ENCODE assay signal across 25 mouse cellular contexts in the genomic region with DNA sequence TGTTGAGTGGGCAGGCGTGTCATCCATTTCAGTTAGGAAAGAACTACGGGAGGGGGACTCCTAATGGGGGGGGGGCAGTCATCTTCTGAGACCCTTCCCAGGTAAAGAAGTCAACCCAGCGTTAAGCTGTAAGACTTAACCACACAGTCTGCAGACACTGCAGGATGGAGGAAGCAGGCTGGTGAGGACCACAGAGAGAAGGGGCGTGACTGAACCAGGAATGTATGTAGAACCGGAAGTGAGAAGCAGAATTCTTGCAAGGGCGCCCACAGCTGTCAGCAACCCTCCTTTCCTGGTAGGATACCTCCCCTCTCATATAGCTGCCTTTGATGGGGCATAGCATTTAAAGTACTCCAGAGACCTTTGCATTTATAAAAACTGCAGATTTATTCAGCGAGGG. TPM values are rescaled to one million over a fixed set of nuclear protein-coding genes. Genes with fewer than 3 reads are reported as not detected.
DNase-seq lines count a peak whose midpoint lies in the region; ATAC-seq and TF ChIP-seq lines count a peak whose summit lies in the region.
"Had no signal": no experiment of that assay in that cellular context is flagged by ENCODE, and none has a peak within 500 bp of the region (broad histone marks: within the 10 kb centered on the region; RNA-seq: fewer than 3 reads in every experiment).

No protein-coding gene starts in this region.

- peak overlapping the region; percentile 67 for H3K4me3 ChIP-seq in testis, adult 2 months (ENCODE audit: control insufficient read depth, low read depth, low read length)
- no peak overlapping the region for H3K4me3 ChIP-seq in hindbrain, embryonic 10.5 days
- H3K4me3 ChIP-seq: embryonic facial prominence, embryonic 15.5 days; heart, embryonic 12.5 days; kidney, embryonic 15.5 days; lung, embryonic 15.5 days; megakaryocyte, embryonic 14.5 days; midbrain, embryonic 15.5 days had no signal

- DNase-seq in testis, postnatal 10 days (ENCODE audit: low spot score) = no peak
- DNase-seq in R1 (ENCODE audit: low read depth, low spot score) = peak; percentile 82
- DNase-seq in thymus, postnatal 14 days = peak; percentile 48
- no peak for DNase-seq in cerebellum, postnatal 36 days
- no peak for DNase-seq in adrenal gland, adult 2 months
- no peak for DNase-seq in hindbrain, embryonic 10.5 days (ENCODE audit: low spot score)
- DNase-seq: cerebellum, adult 8-10 months; heart, adult 11 months; spleen, adult 18-20 months had no signal

- H3K27ac ChIP-seq in testis, adult 2 months (ENCODE audit: control insufficient read depth, insufficient read depth, low read depth, low read length) = no peak overlapping the region
- no peak overlapping the region for H3K27ac ChIP-seq in hindbrain, embryonic 10.5 days
- H3K27ac ChIP-seq: hindbrain, embryonic 14.5 days; kidney, embryonic 15.5 days; lung, embryonic 15.5 days; midbrain, embryonic 15.5 days had no signal

- no peak for TF ChIP-seq POLR2A in testis, adult 2 months (IDR thresholded peaks at IDR 0.05; ENCODE audit: control insufficient read depth, low read depth, low read length)

- H3K4me1 ChIP-seq in testis, adult 2 months (ENCODE audit: control insufficient read depth, insufficient read depth, low read length) = peaks cover 12% of the 10 kb centered on the region
- peaks cover 4% of the 10 kb centered on the region; the same call in 1 of the 2 replicates for H3K4me1 ChIP-seq in hindbrain, embryonic 10.5 days (replicated peaks)
- H3K4me1 ChIP-seq: heart, embryonic 12.5 days; midbrain, embryonic 15.5 days had no signal

- no peaks in the 10 kb centered on the region for H3K27me3 ChIP-seq in testis, adult 2 months (ENCODE audit: control insufficient read depth, insufficient read depth, low read length)
- H3K27me3 ChIP-seq in hindbrain, embryonic 10.5 days (ENCODE audit: insufficient read depth, poor library complexity, severe bottlenecking) = no peaks in the 10 kb centered on the region
- H3K27me3 ChIP-seq: embryonic facial prominence, embryonic 15.5 days; heart, embryonic 12.5 days; kidney, embryonic 15.5 days; lung, embryonic 15.5 days; megakaryocyte, embryonic 14.5 days; midbrain, embryonic 15.5 days had no signal

- ATAC-seq in hematopoietic stem cell, adult 5-6 weeks (replicated peaks in 1 of 2; ENCODE audit: insufficient read depth in 1 of 2, low FRiP score in 2 of 2, low TSS enrichment in 1 of 2, low read depth in 1 of 2, poor library complexity in 2 of 2, severe bottlenecking in 2 of 2) = peak; percentile 60 to 65; a peak in 3 of 4 replicates

- H3K9me3 ChIP-seq in hindbrain, embryonic 10.5 days = no peaks in the 10 kb centered on the region
- H3K9me3 ChIP-seq: embryonic facial prominence, embryonic 15.5 days; heart, embryonic 12.5 days; kidney, embryonic 15.5 days; lung, embryonic 15.5 days; megakaryocyte, embryonic 14.5 days; midbrain, embryonic 15.5 days had no signal

- TF ChIP-seq CTCF in testis, adult 2 months (IDR thresholded peaks at IDR 0.05; ENCODE audit: control insufficient read depth, insufficient read depth, insufficient replicate concordance, low read depth, low read length) = no peak

- 85% methylated on average over 7 of the region's 7 CpGs for WGBS in hindbrain, embryonic 10.5 days

- H3K36me3 ChIP-seq in testis, adult 2 months (ENCODE audit: control insufficient read depth, insufficient read depth, low read length) = no peaks in the 10 kb centered on the region
- H3K36me3 ChIP-seq in hindbrain, embryonic 10.5 days = peaks cover 69% of the 10 kb centered on the region

RNA-seq across cellular contexts. Expression of a gene that starts 15.1 kb away (rescaled TPM):
- 42.4 and 44.7 TPM in 2 replicates for polyA plus RNA-seq in testis, adult 2 months (2012; rRNA removed)
- total RNA-seq in hematopoietic stem cell, adult 5-6 weeks (2017) = 99.8 and 117 TPM in 2 replicates
- 10 to 100 TPM; 45.8 to 55.8 TPM for total RNA-seq in adrenal gland, adult 2 months (2021)
- polyA plus RNA-seq in adrenal gland, adult 2 months (2012; rRNA removed) = 136 and 143 TPM in 2 replicates
- polyA plus RNA-seq in hindbrain, embryonic 10.5 days (2016; fragmentation: Nextera tagmentation; extraction: Ambion mirVana) = 58.8 and 62.0 TPM in 2 replicates

RNA-seq across cellular contexts. Expression of a gene that starts 23.3 kb away (rescaled TPM):
- 0.20 and 0.30 TPM in 2 replicates for polyA plus RNA-seq in testis, adult 2 months (2012; rRNA removed)
- 0.25 TPM in 1 of 2 replicates, not detected in the other for total RNA-seq in hematopoietic stem cell, adult 5-6 weeks (2017)
- total RNA-seq in adrenal gland, adult 2 months (2021) = not detected
- polyA plus RNA-seq in adrenal gland, adult 2 months (2012; rRNA removed) = 0.09 and 0.68 TPM in 2 replicates
- 0.30 and 0.42 TPM in 2 replicates for polyA plus RNA-seq in hindbrain, embryonic 10.5 days (2016; fragmentation: Nextera tagmentation; extraction: Ambion mirVana)
- total RNA-seq: adrenal gland, adult 8-10 months; heart, postnatal 14 days; layer of hippocampus, postnatal 25 days; MEL; neutrophil, adult 5-6 weeks had no signal
- polyA plus RNA-seq: heart, embryonic 12.5 days; limb, embryonic 14.5 days; lung, embryonic 15.5 days; stomach, embryonic 14.5 days had no signal

RNA-seq across cellular contexts. Expression of a gene that starts 25.9 kb away (rescaled TPM):
- 15.6 and 17.4 TPM in 2 replicates for polyA plus RNA-seq in testis, adult 2 months (2012; rRNA removed)
- total RNA-seq in hematopoietic stem cell, adult 5-6 weeks (2017) = not detected in 2 replicates
- total RNA-seq in adrenal gland, adult 2 months (2021) = 1 to 10 TPM; 4.2 to 7.4 TPM
- polyA plus RNA-seq in adrenal gland, adult 2 months (2012; rRNA removed) = 14.6 and 19.4 TPM in 2 replicates
- 37.3 and 67.8 TPM in 2 replicates for polyA plus RNA-seq in hindbrain, embryonic 10.5 days (2016; fragmentation: Nextera tagmentation; extraction: Ambion mirVana)
- total RNA-seq: neutrophil, adult 5-6 weeks had no signal

RNA-seq across cellular contexts. Expression of a gene that starts 28.4 kb away (rescaled TPM):
- polyA plus RNA-seq in testis, adult 2 months (2012; rRNA removed) = 13.6 and 14.5 TPM in 2 replicates
- 19.9 and 26.8 TPM in 2 replicates for total RNA-seq in hematopoietic stem cell, adult 5-6 weeks (2017)
- total RNA-seq in adrenal gland, adult 2 months (2021) = 10 to 100 TPM; 31.2 to 43.5 TPM
- polyA plus RNA-seq in adrenal gland, adult 2 months (2012; rRNA removed) = 30.2 and 32.3 TPM in 2 replicates
- 47.8 and 51.1 TPM in 2 replicates for polyA plus RNA-seq in hindbrain, embryonic 10.5 days (2016; fragmentation: Nextera tagmentation; extraction: Ambion mirVana)

RNA-seq across cellular contexts. Expression of a gene that starts 44.2 kb away (rescaled TPM):
- 9.5 and 16.2 TPM in 2 replicates for polyA plus RNA-seq in testis, adult 2 months (2012; rRNA removed)
- total RNA-seq in hematopoietic stem cell, adult 5-6 weeks (2017) = 0.74 and 1.4 TPM in 2 replicates
- 10 to 100 TPM in 1 of 2 experiments, 1 to 10 TPM in 1; 6.4 to 11.8 TPM for total RNA-seq in adrenal gland, adult 2 months (2021)
- 20.4 and 23.8 TPM in 2 replicates for polyA plus RNA-seq in adrenal gland, adult 2 months (2012; rRNA removed)
- 1.8 and 2.9 TPM in 2 replicates for polyA plus RNA-seq in hindbrain, embryonic 10.5 days (2016; fragmentation: Nextera tagmentation; extraction: Ambion mirVana)
- total RNA-seq: neutrophil, adult 5-6 weeks had no signal

Comparison
In these comparisons a context has a peak if more than half of its experiments do, and no peak if none do; other contexts are left out.
1. DNase-seq: peak in R1 (single experiment) and thymus, postnatal 14 days (single experiment); none in testis, postnatal 10 days (single experiment), cerebellum, postnatal 36 days (0 of 2), adrenal gland, adult 2 months (single experiment) and hindbrain, embryonic 10.5 days (single experiment).